Mouse (Mus musculus): Measurements from ENCODE around the gene Mab21l1.

Gene Mab21l1

DNA sequence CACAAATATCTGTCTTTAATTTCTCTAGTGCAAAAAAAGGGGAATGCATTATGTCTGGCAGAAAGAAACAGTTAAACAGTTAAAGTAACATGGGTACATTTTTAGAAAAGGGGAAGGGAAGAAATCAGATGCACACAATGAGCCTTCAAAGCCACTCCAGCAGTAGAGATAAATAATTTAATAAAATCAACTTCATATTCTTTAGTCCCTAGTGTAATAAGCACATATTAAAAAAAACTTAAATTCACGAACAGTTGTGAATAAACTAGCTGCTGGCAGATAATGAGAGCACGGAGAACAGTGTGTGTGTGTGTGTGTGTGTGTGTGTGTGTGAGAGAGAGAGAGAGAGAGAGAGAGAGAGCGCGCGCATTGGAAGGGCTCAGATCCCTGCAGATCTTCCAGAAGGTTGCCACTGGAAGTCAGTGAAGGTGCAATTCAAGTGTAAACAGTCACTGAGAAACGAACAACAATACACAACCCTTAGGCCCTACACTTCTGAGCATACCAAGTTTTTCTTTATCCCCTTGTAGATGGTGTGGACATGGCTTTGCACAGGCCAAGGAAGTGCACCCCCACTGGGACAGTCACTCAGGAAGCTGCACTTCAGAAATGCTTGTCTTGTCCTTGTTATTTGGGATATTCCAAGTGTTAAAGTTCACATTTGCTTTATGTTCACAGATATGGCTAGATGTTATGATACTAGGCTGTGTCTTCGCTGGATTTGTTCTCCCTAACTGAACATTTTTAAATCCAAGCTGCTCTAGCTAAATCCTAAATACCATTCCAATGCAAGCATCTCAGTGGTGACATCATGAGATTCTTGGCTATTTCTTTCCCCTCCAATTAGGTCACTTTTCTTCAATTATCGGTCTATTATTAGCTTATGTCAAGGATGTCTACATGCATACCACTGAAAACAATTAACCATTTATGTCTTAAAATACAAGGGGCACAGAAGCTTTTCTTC is 3.3 kb upstream of the Mab21l1 start:
- DNase-seq (ENCODE audit: low read depth): no peak

DNA sequence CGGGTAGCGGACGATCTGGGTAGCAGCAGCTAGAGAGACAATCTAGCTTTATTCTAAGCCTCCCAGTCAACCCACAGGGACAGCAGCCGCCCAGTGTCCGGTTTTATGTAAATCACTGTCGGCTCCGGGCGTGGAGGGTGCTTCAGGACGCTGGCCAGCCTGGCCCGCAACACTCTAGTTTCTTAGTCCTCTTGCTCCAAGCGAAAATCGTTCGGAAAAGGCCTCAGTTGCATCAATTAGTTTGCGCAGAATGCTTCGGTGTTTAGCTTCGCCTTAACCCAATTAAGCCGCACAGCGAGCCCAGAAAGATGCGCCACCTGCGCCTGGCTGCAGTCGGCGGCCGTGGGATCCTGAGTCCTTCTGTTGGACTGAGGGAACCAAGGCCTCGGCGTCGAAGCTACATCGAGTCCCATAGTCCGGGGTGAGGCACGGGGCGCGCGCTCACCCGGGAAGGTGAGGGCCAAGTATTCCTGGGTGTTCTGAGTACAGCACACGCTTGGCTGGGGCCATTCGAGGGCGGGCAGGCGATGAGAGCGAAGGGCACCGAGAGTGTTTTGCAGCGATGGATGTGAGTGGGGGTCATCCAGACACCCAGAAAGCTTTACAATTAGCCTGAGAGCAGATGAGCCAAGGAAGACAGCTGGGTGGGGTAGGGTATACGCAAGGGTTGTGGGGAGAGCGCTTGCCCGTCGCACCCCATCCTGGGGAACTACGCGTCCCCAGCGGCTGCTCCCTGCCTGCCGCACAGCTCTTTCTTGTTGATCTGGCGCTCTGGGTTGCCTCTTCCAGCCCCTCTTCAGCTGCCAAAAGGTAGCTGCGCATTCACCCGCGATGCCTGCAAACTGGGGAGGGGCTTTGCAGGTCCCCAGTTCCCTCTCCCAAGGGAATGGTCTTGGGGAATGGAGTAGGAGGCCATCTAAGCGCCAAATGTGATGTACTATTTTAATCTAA is 1.9 kb upstream of the Mab21l1 start:
- no peak for DNase-seq (ENCODE audit: low read depth)

DNA sequence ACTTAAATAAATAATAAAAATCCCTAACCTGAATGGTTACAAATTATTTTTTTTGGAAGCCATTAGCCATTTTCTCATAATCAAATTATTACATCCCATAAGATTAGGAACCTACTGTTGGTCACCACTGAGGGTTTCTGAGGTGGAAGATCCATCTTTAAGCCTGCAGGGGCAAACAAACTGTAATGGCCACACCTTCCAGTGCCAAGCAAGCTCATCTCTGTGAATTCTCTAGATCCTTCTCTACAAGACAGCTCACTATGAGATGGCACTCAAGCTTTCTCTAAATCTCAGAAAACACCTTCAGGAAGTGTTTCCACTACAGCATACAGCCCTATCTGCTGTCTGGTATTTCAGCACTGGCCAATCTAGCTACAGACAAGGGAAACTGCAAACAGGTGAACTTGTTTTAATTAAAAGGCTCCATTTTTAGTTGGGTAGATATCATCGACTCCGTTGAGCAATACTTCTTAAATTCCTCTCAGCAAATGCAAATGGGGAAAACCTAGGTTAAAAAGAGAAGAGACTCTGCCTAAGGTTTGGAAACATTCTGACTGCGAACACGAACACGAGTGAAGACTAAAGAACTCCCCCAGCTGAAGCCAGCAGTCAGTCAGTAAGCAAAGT is 768 bp upstream of the Mab21l1 start:
- DNase-seq (ENCODE audit: low read depth): no peak

- no peak for DNase-seq (ENCODE audit: low read depth)
These were observed 461 bp downstream of the Mab21l1 start for GRCm38 (mm10) chr3:55782771-55783170.

- DNase-seq (ENCODE audit: low read depth): no peak
These were observed 1.1 kb downstream of the Mab21l1 start for GRCm38 (mm10) chr3:55783171-55784081.

DNA sequence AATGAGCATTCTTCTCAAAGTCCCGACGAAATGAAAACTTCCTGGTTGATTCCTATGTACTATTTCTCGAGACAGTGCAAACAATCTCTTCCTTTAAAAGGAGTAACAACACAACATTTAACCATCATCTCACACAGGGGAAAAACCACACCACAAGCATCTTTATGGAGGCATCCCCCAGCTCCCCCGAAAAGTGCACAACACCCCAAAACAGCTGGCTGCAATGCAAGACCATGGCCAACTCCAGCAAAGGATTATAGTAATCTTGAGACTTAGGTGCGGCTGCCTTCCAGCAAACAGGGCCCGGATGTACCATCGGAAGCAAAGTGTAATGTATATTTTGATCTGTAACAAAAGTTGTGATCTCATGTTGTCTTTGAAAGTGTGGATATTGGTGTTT is 1.8 kb downstream of the Mab21l1 start:
- no peak for DNase-seq (ENCODE audit: low read depth)

DNA sequence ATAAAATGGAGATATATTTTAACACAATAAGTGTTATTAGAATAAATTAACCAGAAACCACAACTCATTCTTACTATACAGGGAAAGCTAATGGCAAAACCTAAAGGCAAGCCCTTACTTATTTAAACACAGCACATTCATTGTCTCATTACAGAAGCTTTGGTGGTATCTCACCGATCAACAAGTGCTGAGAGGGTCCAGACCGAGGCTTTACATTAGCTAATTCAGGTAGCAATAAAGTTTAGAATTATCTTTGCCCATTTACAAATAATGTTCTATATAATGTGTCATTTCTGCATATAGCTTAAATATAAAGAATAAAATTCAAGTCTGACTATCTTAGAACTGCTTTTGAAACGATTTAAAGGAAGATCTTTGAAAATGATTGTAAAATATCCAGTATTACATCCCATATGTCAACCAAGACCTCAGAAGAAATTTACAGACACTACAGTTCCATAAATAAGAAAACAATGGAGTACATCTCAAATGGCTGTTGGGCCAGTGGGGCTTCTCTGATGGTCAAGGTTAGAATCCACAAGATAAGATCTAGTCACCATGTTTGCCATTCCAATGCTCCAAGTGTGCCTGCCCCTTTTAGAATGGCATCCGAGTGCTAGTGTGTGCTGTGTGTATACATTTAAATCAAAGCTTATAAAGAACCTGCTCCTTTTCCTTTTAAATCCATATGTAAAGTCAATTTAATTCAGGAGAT is 3.1 kb downstream of the Mab21l1 start:
- no peak for DNase-seq (ENCODE audit: low read depth)

- DNase-seq (ENCODE audit: low read depth): no peak
These were observed 3.8 kb downstream of the Mab21l1 start for GRCm38 (mm10) chr3:55785981-55786725.

GRCm38 (mm10) chr3:55786835-55787486 is 4.7 kb downstream of the Mab21l1 start:
- DNase-seq (ENCODE audit: low read depth): no peak

DNA sequence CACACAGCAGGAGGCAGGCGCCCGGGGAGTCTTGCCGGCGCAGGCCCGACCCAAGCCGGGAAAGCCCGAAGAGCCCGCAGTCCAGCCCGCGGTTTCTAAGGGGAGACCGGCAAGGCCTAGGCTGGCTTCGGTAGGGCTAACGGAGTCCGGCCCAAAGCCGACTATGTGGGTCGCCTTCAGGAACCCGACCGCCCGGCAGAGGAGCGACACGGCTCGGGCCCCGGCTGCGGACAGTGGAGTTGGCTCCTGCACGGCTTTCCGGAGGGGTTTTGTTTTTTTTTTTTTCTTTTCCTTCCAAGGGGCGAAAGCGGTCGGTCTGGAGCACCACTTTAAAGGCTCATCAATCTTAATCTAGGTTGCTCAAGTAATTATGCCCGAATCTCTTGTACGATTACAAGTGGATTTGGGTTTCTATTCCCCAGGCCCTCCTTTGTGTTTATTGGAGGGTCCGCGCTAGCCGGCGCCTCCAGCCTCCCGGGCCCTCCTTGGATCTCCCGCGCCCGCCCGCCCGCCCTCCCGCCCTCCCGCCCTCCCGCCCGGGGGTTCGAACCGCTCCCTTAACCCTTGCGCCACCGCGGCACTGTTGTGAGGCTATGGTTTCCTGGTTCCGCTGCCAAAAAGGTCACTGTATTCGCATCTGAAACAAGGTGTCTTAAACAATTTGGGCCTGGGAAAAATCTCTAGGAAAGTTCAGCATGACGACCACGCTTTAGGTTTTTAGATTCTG is 5.3 kb downstream of the Mab21l1 start:
- DNase-seq (ENCODE audit: low read depth): no peak

- no peak for DNase-seq (ENCODE audit: low read depth)
These were observed 5.9 kb downstream of the Mab21l1 start for GRCm38 (mm10) chr3:55788214-55788586.

- DNase-seq (ENCODE audit: low read depth): no peak
These were observed 6.4 kb downstream of the Mab21l1 start for GRCm38 (mm10) chr3:55788621-55789201.

- no peak for DNase-seq (ENCODE audit: low read depth)
These were observed 7.5 kb downstream of the Mab21l1 start for GRCm38 (mm10) chr3:55789856-55790255.

DNA sequence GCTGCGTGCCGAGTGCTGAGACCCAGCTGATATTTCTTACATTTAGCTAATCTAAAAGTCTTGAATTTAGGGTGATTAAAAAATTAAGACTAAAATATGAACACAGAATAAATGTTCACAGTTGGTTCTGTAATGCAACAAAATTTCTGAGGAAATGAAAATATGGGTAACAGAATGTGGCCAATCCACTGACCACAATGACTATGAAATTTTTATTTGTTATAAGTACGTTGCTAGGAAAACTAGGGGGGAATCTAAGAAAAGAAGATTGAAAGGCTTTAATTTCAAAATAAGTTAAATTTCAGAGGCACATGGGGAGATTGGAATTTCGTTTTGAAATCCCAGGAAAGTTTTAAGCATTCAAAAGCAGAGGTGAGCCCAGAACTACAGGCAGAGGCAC is 8.3 kb downstream of the Mab21l1 start:
- DNase-seq (ENCODE audit: low read depth): no peak

DNA sequence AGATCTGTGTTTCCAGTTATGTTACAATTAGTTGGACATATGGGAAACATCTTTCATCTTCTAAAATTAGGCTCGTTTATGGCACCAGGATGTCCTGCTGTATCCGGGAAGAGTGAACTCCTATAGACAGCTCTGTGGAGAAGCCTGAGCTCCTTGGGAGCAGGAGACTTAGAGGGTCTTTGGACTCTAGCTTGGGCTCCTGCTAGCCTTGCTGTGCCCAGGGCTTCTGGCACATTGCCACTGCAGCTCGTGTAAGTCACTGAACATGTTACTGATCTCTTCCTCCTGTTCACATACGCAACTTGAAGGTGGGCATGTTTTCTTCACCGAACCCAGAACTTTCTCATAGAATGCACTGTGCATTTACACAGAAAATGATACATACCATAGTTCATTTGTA is 9.9 kb downstream of the Mab21l1 start:
- DNase-seq (ENCODE audit: low read depth): no peak

- no peak for DNase-seq (ENCODE audit: low read depth)
These were observed 11.7 kb downstream of the Mab21l1 start for GRCm38 (mm10) chr3:55793842-55794575.

DNA sequence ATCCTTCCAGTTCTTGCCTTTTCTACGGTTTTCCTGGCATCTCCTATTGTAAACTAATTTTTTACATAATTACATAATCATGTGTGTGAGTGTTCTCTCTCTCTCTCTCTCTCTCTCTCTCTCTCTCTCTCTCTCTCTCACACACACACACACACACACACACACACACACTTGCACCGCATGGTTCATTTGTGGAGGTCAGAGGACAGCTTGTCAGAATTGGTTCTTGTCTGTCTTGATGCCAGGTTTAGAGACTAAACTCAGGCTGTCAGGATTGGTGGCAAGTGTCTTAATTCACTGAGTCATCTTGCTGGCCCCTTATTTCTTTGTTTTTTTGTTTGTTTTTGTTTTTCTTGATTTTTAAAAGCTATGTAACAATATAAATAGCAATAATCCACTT is 12.5 kb downstream of the Mab21l1 start:
- DNase-seq (ENCODE audit: low read depth): no peak

Data from c-Kit-positive CD71-negative TER-119-negative erythroid progenitor cells, embryonic 14.5 days (primary cell).